Mouse (Mus musculus) ES-Bruce4 (cell line): ENCODE results near the gene Tmem229a. TPM values are rescaled to one million over a fixed set of nuclear protein-coding genes. Genes with fewer than 3 reads are reported as not detected.

Source experiments
- H3K27ac ChIP-seq: 2 replicates; pipeline ENCODE4 v1.5.1; 2012; ENCODE audit warnings: low read length, inconsistent platforms; ENCODE audit not compliant: insufficient read depth
- H3K27me3 ChIP-seq: 2 replicates; pipeline ENCODE4 v1.6.1; 2012; ENCODE audit warnings: mild to moderate bottlenecking, low read length, inconsistent platforms; ENCODE audit not compliant: control insufficient read depth, poor library complexity, insufficient read depth, severe bottlenecking
- H3K36me3 ChIP-seq: 2 replicates; pipeline ENCODE4 v1.6.1; 2012; ENCODE audit warnings: inconsistent platforms, mild to moderate bottlenecking, low read length, moderate library complexity; ENCODE audit not compliant: control insufficient read depth, poor library complexity, insufficient read depth, severe bottlenecking
- H3K4me1 ChIP-seq: one replicate; pipeline ENCODE4 v1.8.1; 2011; ENCODE audit warnings: low read length; ENCODE audit not compliant: control insufficient read depth, insufficient read depth
- H3K4me3 ChIP-seq: 2 replicates; pipeline ENCODE4 v1.5.1; 2011; ENCODE audit warnings: low read depth, mild to moderate bottlenecking, low read length
- H3K9ac ChIP-seq: 2 replicates; pipeline ENCODE4 v1.6.1; 2012; ENCODE audit warnings: low read depth, mild to moderate bottlenecking, inconsistent platforms; ENCODE audit not compliant: poor library complexity, severe bottlenecking
- H3K9me3 ChIP-seq: replicated peaks from 2 replicates; pipeline ENCODE4 v1.6.1; 2012; ENCODE audit warnings: mild to moderate bottlenecking, low read length, inconsistent platforms; ENCODE audit not compliant: control insufficient read depth, poor library complexity, insufficient read depth, severe bottlenecking
- CTCF ChIP-seq: IDR thresholded peaks from one replicate; pipeline ENCODE4 v1.8.1; 2011; ENCODE audit warnings: low read depth, low read length
- EP300 ChIP-seq: IDR thresholded peaks from 2 replicates; pipeline ENCODE4 v1.6.1; 2011; ENCODE audit warnings: low read depth, low read length; ENCODE audit not compliant: insufficient read depth
- POLR2A ChIP-seq: IDR thresholded peaks from one replicate; pipeline ENCODE4 v1.8.1; 2011; ENCODE audit warnings: low read length; ENCODE audit not compliant: insufficient read depth
- polyA plus RNA-seq: library from polyadenylated mRNA; stranded (reverse); fragments of >200 nt; gene quantifications from 2 replicates; pipeline ENCODE4 v1.2.4, GENCODE M21; 2011; ENCODE audit warnings: low read depth; ENCODE audit not compliant: missing spikeins, insufficient read depth, insufficient read length

Gene Tmem229a
- polyA plus RNA-seq, 1 experiment: 0.49 TPM

DNA sequence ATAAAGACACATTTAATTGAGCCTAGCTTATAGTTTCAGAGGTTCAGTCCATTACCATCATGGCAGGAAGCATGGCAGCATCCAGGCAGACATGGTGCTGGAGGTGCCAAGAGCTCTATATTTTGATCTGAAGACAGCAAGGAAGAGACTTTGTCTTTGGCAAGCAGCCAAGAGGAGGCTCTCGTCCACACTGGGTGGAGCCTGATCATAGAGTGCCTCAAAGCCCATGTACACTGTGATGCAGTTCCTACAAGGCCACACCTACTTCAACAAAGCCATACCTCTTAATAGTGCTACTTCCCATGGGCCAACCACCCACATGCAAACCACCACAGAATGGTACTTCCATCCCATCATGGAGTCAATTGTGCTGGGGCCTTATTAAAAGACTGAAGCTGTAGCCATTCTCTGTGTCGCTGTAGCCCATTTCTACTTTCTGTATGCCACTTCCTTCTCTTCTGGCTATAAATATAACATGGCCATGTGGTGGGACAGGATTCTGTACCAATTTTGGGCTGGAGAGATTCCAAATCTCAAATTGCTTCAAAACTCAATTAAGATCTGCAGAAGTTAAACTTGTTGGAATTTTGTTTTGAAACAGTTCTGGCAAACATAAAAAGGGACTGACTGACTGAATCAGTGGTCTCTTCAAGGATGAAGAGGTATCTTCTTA lies 10.0 kb upstream of the Tmem229a start:
- H3K27ac ChIP-seq: no peak overlapping the region
- no peaks in the 10 kb centered on the region for H3K27me3 ChIP-seq
- H3K4me3 ChIP-seq: no peak overlapping the region
- TF ChIP-seq POLR2A: no peak
- no peak for TF ChIP-seq CTCF
- no peak for TF ChIP-seq EP300
- H3K9ac ChIP-seq: no peak overlapping the region
- H3K36me3 ChIP-seq: no peaks in the 10 kb centered on the region
- H3K9me3 ChIP-seq: no peaks in the 10 kb centered on the region
- H3K4me1 ChIP-seq: no peaks in the 10 kb centered on the region

DNA sequence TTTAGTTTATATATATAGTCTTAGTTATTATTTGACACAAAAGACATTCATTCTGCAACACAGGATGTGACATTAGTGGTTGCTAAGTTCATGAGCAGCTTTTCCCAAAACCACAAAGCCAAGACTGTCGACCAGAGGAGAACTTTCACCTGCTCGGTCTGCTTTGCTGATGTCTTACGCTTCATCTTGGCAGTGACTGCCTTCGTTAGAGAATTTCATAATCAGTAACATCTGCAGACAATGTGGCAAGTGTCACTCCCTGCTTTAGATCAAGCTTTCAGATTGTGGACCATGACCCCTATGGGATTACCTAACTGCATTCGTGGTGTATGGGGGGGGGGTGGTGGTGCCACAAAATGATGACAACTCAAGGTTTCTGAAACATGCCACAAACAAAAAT lies 7.7 kb upstream of the Tmem229a start:
- TF ChIP-seq EP300: no peak
- TF ChIP-seq POLR2A: no peak
- TF ChIP-seq CTCF: no peak
- H3K36me3 ChIP-seq: no peaks in the 10 kb centered on the region
- H3K4me3 ChIP-seq: no peak overlapping the region
- H3K9ac ChIP-seq: no peak overlapping the region
- no peaks in the 10 kb centered on the region for H3K4me1 ChIP-seq
- no peak overlapping the region for H3K27ac ChIP-seq
- no peaks in the 10 kb centered on the region for H3K27me3 ChIP-seq
- H3K9me3 ChIP-seq: no peaks in the 10 kb centered on the region

DNA sequence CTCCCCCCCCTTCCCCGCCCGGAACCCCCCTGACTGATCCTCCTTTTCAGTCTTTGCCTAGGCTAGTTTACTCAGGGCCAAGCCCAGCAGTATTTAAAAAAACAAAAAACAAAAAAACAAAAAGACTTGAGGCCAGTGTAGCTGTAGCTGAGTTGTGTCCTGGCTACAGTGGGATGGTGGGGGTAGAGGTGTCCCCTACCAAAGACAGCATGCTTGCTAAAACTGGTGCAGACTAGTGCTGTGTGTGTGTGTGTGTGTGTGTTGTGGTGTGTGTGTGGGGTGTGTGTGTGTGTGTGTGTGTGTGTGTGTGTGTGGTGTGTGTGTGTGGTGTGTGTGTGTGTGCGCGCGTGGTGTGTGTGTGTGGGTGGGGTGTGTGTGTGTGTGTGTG lies 483 bp upstream of the Tmem229a start:
- Histone ChIP-seq H3K27ac (peak overlapping the region; percentile 51), H3K9ac (peak overlapping the region; percentile 78; the same call in 1 of the 2 replicates), H3K4me1 (peaks cover 3% of the 10 kb centered on the region), H3K9me3 (no peaks in the 10 kb centered on the region), H3K36me3 (no peaks in the 10 kb centered on the region), H3K4me3 (0 out of 2 replicates have a peak overlapping the region, but pooled peaks have one; percentile 2), H3K27me3 (no peaks in the 10 kb centered on the region; the same call in 1 of the 2 replicates)
- TF ChIP-seq POLR2A: no peak
- TF ChIP-seq CTCF: no peak
- no peak for TF ChIP-seq EP300

GRCm38 (mm10) chr6:24955131-24955945 lies 759 bp downstream of the Tmem229a start:
- Histone ChIP-seq H3K27me3 (no peaks in the 10 kb centered on the region; the same call in 1 of the 2 replicates), H3K27ac (no peak overlapping the region), H3K4me1 (peaks cover 3% of the 10 kb centered on the region), H3K9ac (peak overlapping the region; percentile 78), H3K4me3 (peak overlapping the region; percentile 79), H3K36me3 (no peaks in the 10 kb centered on the region), H3K9me3 (no peaks in the 10 kb centered on the region)
- TF ChIP-seq POLR2A (no peak), CTCF (no peak), EP300 (no peak)

DNA sequence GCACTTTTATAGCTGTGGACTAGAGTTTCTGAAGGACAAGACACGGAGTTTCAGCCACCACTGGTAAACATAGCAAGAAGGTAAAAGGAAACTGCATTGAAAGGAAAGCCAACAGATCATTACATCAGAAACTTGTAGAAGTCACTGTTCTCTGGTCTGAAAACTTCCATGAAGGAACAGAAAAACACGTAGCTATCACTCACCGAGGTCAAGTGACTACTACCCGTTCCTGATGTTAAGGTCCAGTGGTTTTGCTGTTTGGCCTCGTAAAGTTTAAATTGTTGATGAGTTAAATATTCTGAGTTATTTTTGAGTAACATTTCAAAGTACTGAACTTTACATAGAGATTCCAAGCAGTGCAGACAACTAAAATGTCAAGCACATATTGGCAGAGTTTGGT lies 2.0 kb downstream of the Tmem229a start:
- Histone ChIP-seq H3K4me3 (no peak overlapping the region), H3K27ac (no peak overlapping the region), H3K27me3 (no peaks in the 10 kb centered on the region; the same call in 1 of the 2 replicates), H3K9me3 (no peaks in the 10 kb centered on the region), H3K4me1 (peaks cover 3% of the 10 kb centered on the region), H3K9ac (no peak overlapping the region), H3K36me3 (no peaks in the 10 kb centered on the region)
- TF ChIP-seq CTCF (no peak), POLR2A (no peak), EP300 (no peak)

GRCm38 (mm10) chr6:24952341-24952740 lies 3.8 kb downstream of the Tmem229a start:
- Histone ChIP-seq H3K9me3 (no peaks in the 10 kb centered on the region), H3K36me3 (no peaks in the 10 kb centered on the region), H3K27ac (no peak overlapping the region), H3K4me1 (peaks cover 3% of the 10 kb centered on the region), H3K4me3 (no peak overlapping the region), H3K27me3 (no peaks in the 10 kb centered on the region; the same call in 1 of the 2 replicates), H3K9ac (no peak overlapping the region)
- TF ChIP-seq EP300 (no peak), CTCF (no peak), POLR2A (no peak)
